Mouse (Mus musculus) hematopoietic multipotent progenitor cell, adult 10-12 weeks (in vitro differentiated cells): Measurements from ENCODE around the gene Gm8653. TPM values are rescaled to one million over a fixed set of nuclear protein-coding genes. Genes with fewer than 3 reads are reported as not detected.

Experiments used
- polyA plus RNA-seq: library from polyadenylated mRNA; stranded (reverse); fragments of >175 nt; gene quantifications from 2 replicates; pipeline ENCODE4 v1.2.3, GENCODE M21; 2012; ENCODE audit warnings: low replicate concordance

The Gm8653 gene
- polyA plus RNA-seq = not detected in 2 replicates

GRCm38 (mm10) chr7:22201164-22201563 lies at the start of gene Gm8653:
Gm8653 (minus strand) TSS chr7:22201264.

GRCm38 (mm10) chr7:22229384-22229783 lies 28.3 kb upstream of the Gm8653 start, which contains the start of gene Gm8453:
Gm8453 (minus strand) TSS chr7:22229484.

GRCm38 (mm10) chr7:22189077-22189476 lies 12.0 kb downstream of the Gm8653 start, which contains the start of gene Vmn1r143:
Vmn1r143 (plus strand) TSS chr7:22189377.

GRCm38 (mm10) chr7:22163935-22164334 lies 37.1 kb downstream of the Gm8653 start, which contains the start of gene Vmn1r142:
Vmn1r142 (minus strand) TSS chr7:22164035.

Other genes starting within 250 kb of the Gm8653 start
- gene Vmn1r137, start 206.7 kb downstream of the Gm8653 start, polyA plus RNA-seq = not detected in 2 replicates
- gene Vmn1r138, start 172.4 kb downstream of the Gm8653 start, polyA plus RNA-seq = not detected in 2 replicates
- not detected in 2 replicates for gene Gm6176, start 145.0 kb downstream of the Gm8653 start, polyA plus RNA-seq
- gene Vmn1r139, start 132.2 kb downstream of the Gm8653 start, polyA plus RNA-seq = not detected in 2 replicates
- not detected in 2 replicates for gene Gm16451, start 83.0 kb downstream of the Gm8653 start, polyA plus RNA-seq
- not detected in 2 replicates for gene Gm10666, start 66.5 kb downstream of the Gm8653 start, polyA plus RNA-seq
- not detected in 2 replicates for gene Vmn1r142, start 37.2 kb downstream of the Gm8653 start, polyA plus RNA-seq
- gene Vmn1r143, start 11.9 kb downstream of the Gm8653 start, polyA plus RNA-seq = not detected in 2 replicates
- not detected in 2 replicates for gene Gm8453, start 28.2 kb upstream of the Gm8653 start, polyA plus RNA-seq
- gene Gm4187, start 128.5 kb upstream of the Gm8653 start, polyA plus RNA-seq = not detected in 2 replicates
- gene Gm8660, start 169.8 kb upstream of the Gm8653 start, polyA plus RNA-seq = not detected in 2 replicates
- not detected in 2 replicates for gene Vmn1r148, start 212.3 kb upstream of the Gm8653 start, polyA plus RNA-seq
- not detected in 2 replicates for gene Vmn1r149, start 237.0 kb upstream of the Gm8653 start, polyA plus RNA-seq